Mouse (Mus musculus): ENCODE measurements at regions not wholly inside any gene's neighbourhood (a gene's known extent, or its start where the extent isn't known, plus 50 kb on each side); places are given as distances from the start of the nearest gene placed in this dataset.

- 72% methylated on average over 7 of the region's 7 CpGs for WGBS
- no peak overlapping the region for H3K4me2 ChIP-seq (ENCODE audit: low read depth, low read length)
- TF ChIP-seq EP300 (IDR thresholded peaks at IDR 0.05; ENCODE audit: low read depth) (no peak), CTCF (IDR thresholded peaks at IDR 0.05; ENCODE audit: low read depth) (no peak)
- H3K4me3 ChIP-seq (ENCODE audit: low read depth, low read length) = no peak overlapping the region
- no peaks in the 10 kb centered on the region for H3K27me3 ChIP-seq (ENCODE audit: control insufficient read depth, insufficient read depth, low read length)
- no peak for ATAC-seq (ENCODE audit: insufficient read depth, low read depth)
- H3K4me1 ChIP-seq (ENCODE audit: control insufficient read depth, insufficient read depth) = no peaks in the 10 kb centered on the region
- H3K9me3 ChIP-seq (replicated peaks; ENCODE audit: control insufficient read depth, low read length) = no peaks in the 10 kb centered on the region
- H3K27ac ChIP-seq (ENCODE audit: low read depth) = no peak overlapping the region
- H3K36me3 ChIP-seq (replicated peaks; ENCODE audit: control insufficient read depth, insufficient read depth, low read length) = no peaks in the 10 kb centered on the region
- H3K9ac ChIP-seq (replicated peaks; ENCODE audit: low read depth, low read length) = no peak overlapping the region
- no peak for DNase-seq (ENCODE audit: low spot score)
Measured at GRCm38 (mm10) chr2:128217784-128218467, 92.1 kb downstream of the Bcl2l11 start.

DNA sequence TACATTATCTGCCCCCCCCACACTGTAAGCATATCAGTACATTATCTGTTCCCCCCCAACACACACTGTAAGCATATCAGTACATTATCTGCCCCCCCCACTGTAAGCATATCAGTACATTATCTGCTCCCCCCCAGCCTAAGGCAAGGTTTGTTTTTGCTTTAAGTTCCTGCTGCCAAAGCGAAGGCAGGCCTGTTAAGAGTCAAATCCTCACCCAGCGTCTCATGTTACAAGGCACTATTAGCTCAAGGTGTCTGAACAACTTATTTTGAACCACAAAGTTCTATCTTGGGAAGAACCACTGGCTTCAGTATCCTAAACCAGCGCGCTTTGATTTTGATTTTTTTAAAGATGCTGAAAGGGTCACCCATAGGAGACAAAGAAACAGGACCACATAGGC is 93.1 kb downstream of the Bcl2l11 start:
- DNase-seq (ENCODE audit: low spot score) (no peak), ATAC-seq (ENCODE audit: insufficient read depth, low read depth) (no peak)
- Histone ChIP-seq H3K36me3 (replicated peaks; ENCODE audit: control insufficient read depth, insufficient read depth, low read length) (no peaks in the 10 kb centered on the region), H3K4me2 (ENCODE audit: low read depth, low read length) (no peak overlapping the region), H3K27ac (ENCODE audit: low read depth) (no peak overlapping the region), H3K27me3 (ENCODE audit: control insufficient read depth, insufficient read depth, low read length) (no peaks in the 10 kb centered on the region), H3K4me3 (ENCODE audit: low read depth, low read length) (no peak overlapping the region), H3K9ac (replicated peaks; ENCODE audit: low read depth, low read length) (no peak overlapping the region), H3K4me1 (ENCODE audit: control insufficient read depth, insufficient read depth) (no peaks in the 10 kb centered on the region), H3K9me3 (replicated peaks; ENCODE audit: control insufficient read depth, low read length) (no peaks in the 10 kb centered on the region)
- WGBS = 69% methylated on average over 4 of the region's 4 CpGs
- TF ChIP-seq EP300 (IDR thresholded peaks at IDR 0.05; ENCODE audit: low read depth) (no peak), CTCF (IDR thresholded peaks at IDR 0.05; ENCODE audit: low read depth) (no peak)

GRCm38 (mm10) chr2:128221055-128221454 is 95.2 kb downstream of the Bcl2l11 start:
- no peak for ATAC-seq (ENCODE audit: insufficient read depth, low read depth)

GRCm38 (mm10) chr2:128221657-128222056 is 95.8 kb downstream of the Bcl2l11 start:
- no peak overlapping the region for H3K4me3 ChIP-seq (ENCODE audit: low read depth, low read length)
- H3K9ac ChIP-seq (replicated peaks; ENCODE audit: low read depth, low read length) = no peak overlapping the region
- H3K36me3 ChIP-seq (replicated peaks; ENCODE audit: control insufficient read depth, insufficient read depth, low read length) = no peaks in the 10 kb centered on the region
- no peak overlapping the region for H3K27ac ChIP-seq (ENCODE audit: low read depth)
- H3K4me2 ChIP-seq (ENCODE audit: low read depth, low read length) = no peak overlapping the region
- WGBS = 75% methylated on average over 4 of the region's 4 CpGs
- no peaks in the 10 kb centered on the region for H3K4me1 ChIP-seq (ENCODE audit: control insufficient read depth, insufficient read depth)
- no peak for ATAC-seq (ENCODE audit: insufficient read depth, low read depth)
- no peaks in the 10 kb centered on the region for H3K27me3 ChIP-seq (ENCODE audit: control insufficient read depth, insufficient read depth, low read length)
- no peak for DNase-seq (ENCODE audit: low spot score)
- TF ChIP-seq CTCF (IDR thresholded peaks at IDR 0.05; ENCODE audit: low read depth) = no peak
- TF ChIP-seq EP300 (IDR thresholded peaks at IDR 0.05; ENCODE audit: low read depth) = no peak
- H3K9me3 ChIP-seq (replicated peaks; ENCODE audit: control insufficient read depth, low read length) = no peaks in the 10 kb centered on the region

More at GRCm38 (mm10) chr2:128221055-128221454, 95.2 kb downstream of the Bcl2l11 start:
- Histone ChIP-seq H3K36me3 (replicated peaks; ENCODE audit: control insufficient read depth, insufficient read depth, low read length) (no peaks in the 10 kb centered on the region), H3K4me1 (ENCODE audit: control insufficient read depth, insufficient read depth) (no peaks in the 10 kb centered on the region), H3K4me3 (ENCODE audit: low read depth, low read length) (no peak overlapping the region), H3K4me2 (ENCODE audit: low read depth, low read length) (no peak overlapping the region), H3K27me3 (ENCODE audit: control insufficient read depth, insufficient read depth, low read length) (no peaks in the 10 kb centered on the region), H3K9me3 (replicated peaks; ENCODE audit: control insufficient read depth, low read length) (no peaks in the 10 kb centered on the region), H3K9ac (replicated peaks; ENCODE audit: low read depth, low read length) (no peak overlapping the region), H3K27ac (ENCODE audit: low read depth) (no peak overlapping the region)
- no peak for DNase-seq (ENCODE audit: low spot score)
- 68% methylated on average over 1 of the region's 1 CpGs for WGBS
- TF ChIP-seq EP300 (IDR thresholded peaks at IDR 0.05; ENCODE audit: low read depth) (no peak), CTCF (IDR thresholded peaks at IDR 0.05; ENCODE audit: low read depth) (no peak)

- Histone ChIP-seq H3K9ac (replicated peaks; ENCODE audit: low read depth, low read length) (no peak overlapping the region), H3K27ac (ENCODE audit: low read depth) (no peak overlapping the region), H3K27me3 (ENCODE audit: control insufficient read depth, insufficient read depth, low read length) (no peaks in the 10 kb centered on the region), H3K4me3 (ENCODE audit: low read depth, low read length) (no peak overlapping the region), H3K36me3 (replicated peaks; ENCODE audit: control insufficient read depth, insufficient read depth, low read length) (no peaks in the 10 kb centered on the region), H3K4me1 (ENCODE audit: control insufficient read depth, insufficient read depth) (no peaks in the 10 kb centered on the region), H3K9me3 (replicated peaks; ENCODE audit: control insufficient read depth, low read length) (no peaks in the 10 kb centered on the region), H3K4me2 (ENCODE audit: low read depth, low read length) (no peak overlapping the region)
- 91% methylated on average over 9 of the region's 9 CpGs for WGBS
- no peak for DNase-seq (ENCODE audit: low spot score)
- TF ChIP-seq EP300 (IDR thresholded peaks at IDR 0.05; ENCODE audit: low read depth) = no peak
- TF ChIP-seq CTCF (IDR thresholded peaks at IDR 0.05; ENCODE audit: low read depth) = no peak
- ATAC-seq (ENCODE audit: insufficient read depth, low read depth) = no peak
Measured at GRCm38 (mm10) chr2:128226465-128227047, 100.7 kb downstream of the Bcl2l11 start.

DNA sequence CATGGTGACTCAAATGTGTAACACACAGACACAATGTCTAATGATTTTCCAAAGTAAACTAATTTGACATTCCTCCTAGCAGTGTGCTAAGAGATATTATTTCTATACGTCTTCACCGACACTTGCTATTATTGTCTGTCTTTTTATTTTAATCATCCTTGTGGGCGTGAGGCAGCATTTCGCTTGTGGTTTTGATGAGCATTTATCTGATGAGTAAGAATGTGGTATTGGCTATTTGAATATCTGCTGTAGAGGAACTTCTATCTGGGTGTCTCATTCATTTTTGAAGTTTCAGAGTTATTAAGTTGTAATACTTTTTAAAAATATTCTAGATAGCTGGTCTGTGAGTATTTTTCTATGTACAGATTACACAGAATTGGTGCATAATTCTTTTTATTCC is 103.9 kb downstream of the Bcl2l11 start:
- TF ChIP-seq CTCF (IDR thresholded peaks at IDR 0.05; ENCODE audit: low read depth) (no peak), EP300 (IDR thresholded peaks at IDR 0.05; ENCODE audit: low read depth) (no peak)
- H3K36me3 ChIP-seq (replicated peaks; ENCODE audit: control insufficient read depth, insufficient read depth, low read length) = no peaks in the 10 kb centered on the region
- no peak overlapping the region for H3K9ac ChIP-seq (replicated peaks; ENCODE audit: low read depth, low read length)
- no peak overlapping the region for H3K4me2 ChIP-seq (ENCODE audit: low read depth, low read length)
- peaks cover 16% of the 10 kb centered on the region for H3K4me1 ChIP-seq (ENCODE audit: control insufficient read depth, insufficient read depth)
- H3K9me3 ChIP-seq (replicated peaks; ENCODE audit: control insufficient read depth, low read length) = no peaks in the 10 kb centered on the region
- H3K27ac ChIP-seq (ENCODE audit: low read depth) = no peak overlapping the region
- DNase-seq (ENCODE audit: low spot score) = no peak
- H3K27me3 ChIP-seq (ENCODE audit: control insufficient read depth, insufficient read depth, low read length) = no peaks in the 10 kb centered on the region
- no peak for ATAC-seq (ENCODE audit: insufficient read depth, low read depth)
- 75% methylated on average over 4 of the region's 4 CpGs for WGBS
- no peak overlapping the region for H3K4me3 ChIP-seq (ENCODE audit: low read depth, low read length)
